Mouse (Mus musculus): ENCODE measurements at regions not wholly inside any gene's neighbourhood (a gene's known extent, or its start where the extent isn't known, plus 50 kb on each side); places are given as distances from the start of the nearest gene placed in this dataset.

- no peak for DNase-seq (ENCODE audit: low read depth, low spot score)
These were observed 346.4 kb downstream of the Rnf144a start for GRCm38 (mm10) chr12:26068685-26069008.

- DNase-seq (ENCODE audit: low read depth, low spot score): peak; percentile 77
These were observed 347.0 kb downstream of the Rnf144a start for GRCm38 (mm10) chr12:26067866-26068684.

DNA sequence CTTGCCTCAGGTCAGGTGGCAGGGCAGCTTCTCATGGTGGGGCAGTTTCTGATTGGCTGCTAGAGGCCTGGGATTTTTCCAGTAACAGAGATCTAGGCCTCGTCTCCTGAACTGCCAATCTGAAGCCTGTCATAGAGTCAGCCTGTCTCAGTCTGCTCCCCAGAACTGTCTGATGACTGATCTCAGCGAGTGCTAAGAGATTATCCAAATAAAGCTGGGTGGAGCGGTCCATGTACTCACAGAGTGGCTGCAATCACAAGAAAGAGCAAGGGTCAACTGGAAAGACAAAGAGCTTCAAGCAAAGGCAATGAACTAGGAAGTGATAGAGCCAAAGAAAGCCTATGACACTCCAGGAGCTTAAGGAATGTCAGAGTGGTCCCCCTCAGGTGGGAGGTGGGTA is 354.7 kb downstream of the Rnf144a start:
- DNase-seq (ENCODE audit: low read depth, low spot score): no peak

DNA sequence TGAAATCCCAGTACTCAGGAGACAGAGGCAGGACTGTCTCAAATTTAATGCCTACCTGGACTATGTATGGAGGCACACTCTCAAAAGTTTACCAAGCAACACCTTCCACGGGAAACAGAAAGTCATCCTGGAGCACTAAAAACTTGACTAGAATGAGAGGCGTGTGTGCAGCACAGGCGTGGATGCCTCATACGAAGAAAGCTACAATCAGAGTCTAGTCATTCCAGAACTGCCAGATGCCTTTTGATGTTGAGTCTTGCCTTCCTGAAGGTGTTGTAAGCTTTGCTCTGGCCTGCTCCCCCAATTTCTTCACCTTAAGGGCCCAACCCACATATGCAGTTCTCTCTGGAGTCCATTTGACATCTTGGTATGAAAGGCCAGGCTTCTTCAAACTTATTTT is 356.0 kb downstream of the Rnf144a start:
- no peak for DNase-seq (ENCODE audit: low read depth, low spot score)

DNA sequence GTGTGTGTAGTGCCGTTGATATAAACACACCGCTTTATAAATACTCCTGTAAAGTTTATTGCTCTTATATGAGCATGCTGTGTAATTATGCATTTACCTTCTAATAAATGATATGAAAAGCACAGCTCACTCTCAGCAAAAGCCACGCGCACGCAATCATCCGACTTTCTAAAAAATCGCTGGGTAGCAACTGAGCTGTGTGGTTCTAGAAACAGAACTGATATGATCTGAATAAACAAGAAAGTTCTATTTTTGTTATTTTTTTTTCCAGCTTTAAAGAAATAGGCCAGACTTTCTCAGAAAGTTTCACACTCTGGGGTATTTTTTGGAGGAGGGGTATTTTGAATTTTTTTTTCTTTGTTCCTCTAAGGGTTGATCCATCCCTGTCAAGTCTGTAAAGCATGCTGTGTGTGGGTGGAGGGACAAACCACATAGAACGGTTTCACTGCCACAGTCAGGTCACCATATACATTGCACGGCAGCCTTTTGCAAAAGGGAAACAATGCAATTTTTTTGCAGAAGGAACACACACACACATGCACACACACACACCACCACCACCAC is 357.5 kb downstream of the Rnf144a start:
- DNase-seq (ENCODE audit: low read depth, low spot score): no peak

DNA sequence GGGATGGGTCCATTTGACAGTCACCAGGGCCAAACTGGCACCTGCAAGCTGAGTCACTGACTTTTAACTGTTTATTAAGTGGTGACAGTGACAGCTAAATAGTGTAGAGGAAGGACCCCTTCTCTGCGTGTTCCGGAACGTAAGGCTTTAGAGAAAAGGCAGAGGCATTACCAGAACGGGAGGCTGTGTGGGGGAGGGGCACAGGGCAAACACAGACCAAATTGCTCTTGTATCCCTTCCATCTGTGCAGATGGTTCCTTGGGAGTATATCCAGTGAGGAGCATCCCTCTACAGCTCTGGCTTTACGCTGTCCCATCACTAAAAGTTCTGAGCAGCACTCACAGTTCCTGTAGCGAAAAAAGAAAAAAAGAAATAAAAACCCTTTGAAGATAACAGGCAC is 368.1 kb downstream of the Rnf144a start:
- no peak for DNase-seq (ENCODE audit: low read depth, low spot score)

DNA sequence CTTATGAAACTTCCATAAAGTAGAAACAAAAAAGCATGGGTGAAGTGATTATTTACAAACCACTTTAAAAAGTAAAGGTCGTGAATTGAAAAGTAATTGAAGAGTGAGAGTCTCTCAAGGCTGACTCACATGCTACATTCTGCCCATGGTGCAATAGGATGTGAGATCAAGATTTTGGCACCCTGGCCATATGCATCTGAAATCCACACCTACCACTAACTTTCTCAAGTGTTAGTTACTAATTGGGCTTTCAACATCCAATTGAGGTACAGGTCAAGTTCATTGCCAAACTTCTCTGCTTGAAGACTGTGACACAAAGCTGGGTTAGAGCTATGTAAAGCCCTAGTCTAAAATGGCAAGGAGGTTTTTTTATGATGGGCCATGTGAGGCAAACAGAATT is 369.7 kb downstream of the Rnf144a start:
- no peak for DNase-seq (ENCODE audit: low read depth, low spot score)

GRCm38 (mm10) chr12:26012951-26013350 is 402.1 kb downstream of the Rnf144a start:
- no peak for DNase-seq (ENCODE audit: low read depth, low spot score)

GRCm38 (mm10) chr12:25994063-25994462 is 421.0 kb downstream of the Rnf144a start:
- DNase-seq (ENCODE audit: low read depth, low spot score): no peak

- DNase-seq (ENCODE audit: low read depth, low spot score): no peak
These were observed 423.1 kb downstream of the Rnf144a start for GRCm38 (mm10) chr12:25991801-25992525.

GRCm38 (mm10) chr12:25982545-25982944 is 432.5 kb downstream of the Rnf144a start:
- DNase-seq (ENCODE audit: low read depth, low spot score): no peak

DNA sequence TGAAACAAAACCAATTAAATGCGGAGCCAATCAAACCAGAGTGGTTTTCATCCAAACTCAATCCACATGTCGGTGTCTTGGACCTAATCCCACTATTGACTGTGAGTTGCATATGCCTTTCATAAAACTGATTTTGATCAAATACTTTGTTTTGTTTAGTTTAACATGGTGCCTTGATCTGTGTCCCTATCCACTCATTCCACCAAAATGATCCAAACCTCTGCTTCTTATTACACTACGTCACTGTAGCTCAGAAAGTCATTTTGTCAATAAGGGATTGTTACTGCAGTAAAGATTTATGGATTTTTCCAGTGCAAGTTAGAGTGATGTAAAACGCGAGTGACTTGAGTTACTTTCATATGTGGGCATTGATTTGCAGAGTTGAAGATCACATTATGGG is 436.7 kb downstream of the Rnf144a start:
- DNase-seq (ENCODE audit: low read depth, low spot score): no peak

DNA sequence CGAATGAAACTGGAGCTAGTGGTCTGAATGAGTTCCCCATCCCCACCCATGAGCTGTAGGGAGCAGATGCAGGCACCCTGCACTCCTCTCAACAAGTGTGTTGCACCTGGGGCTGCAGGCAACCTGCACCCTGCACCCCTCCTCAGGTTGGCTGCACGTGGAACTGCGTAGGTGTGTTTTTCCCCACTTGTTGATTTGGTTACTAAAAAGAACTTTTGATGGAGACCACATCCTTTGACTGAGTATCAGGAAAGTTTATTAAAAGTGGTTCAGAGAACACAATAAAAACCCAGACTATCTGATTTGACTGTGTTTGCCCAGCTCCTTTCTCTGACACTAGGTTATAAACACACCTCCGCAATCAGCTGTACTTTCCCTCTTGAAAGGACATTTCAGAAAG is 456.5 kb downstream of the Rnf144a start:
- no peak for DNase-seq (ENCODE audit: low read depth, low spot score)

- no peak for DNase-seq (ENCODE audit: low read depth, low spot score)
These were observed 457.5 kb downstream of the Rnf144a start for GRCm38 (mm10) chr12:25957547-25957946.

- DNase-seq (ENCODE audit: low read depth, low spot score): no peak
These were observed 467.9 kb downstream of the Rnf144a start for GRCm38 (mm10) chr12:25947107-25947506.

GRCm38 (mm10) chr12:25946121-25946520 is 468.9 kb downstream of the Rnf144a start:
- DNase-seq (ENCODE audit: low read depth, low spot score): no peak

GRCm38 (mm10) chr12:25938856-25939255 is 476.2 kb downstream of the Rnf144a start:
- DNase-seq (ENCODE audit: low read depth, low spot score): no peak

GRCm38 (mm10) chr12:25934946-25935345 is 480.1 kb downstream of the Rnf144a start:
- DNase-seq (ENCODE audit: low read depth, low spot score): no peak

DNA sequence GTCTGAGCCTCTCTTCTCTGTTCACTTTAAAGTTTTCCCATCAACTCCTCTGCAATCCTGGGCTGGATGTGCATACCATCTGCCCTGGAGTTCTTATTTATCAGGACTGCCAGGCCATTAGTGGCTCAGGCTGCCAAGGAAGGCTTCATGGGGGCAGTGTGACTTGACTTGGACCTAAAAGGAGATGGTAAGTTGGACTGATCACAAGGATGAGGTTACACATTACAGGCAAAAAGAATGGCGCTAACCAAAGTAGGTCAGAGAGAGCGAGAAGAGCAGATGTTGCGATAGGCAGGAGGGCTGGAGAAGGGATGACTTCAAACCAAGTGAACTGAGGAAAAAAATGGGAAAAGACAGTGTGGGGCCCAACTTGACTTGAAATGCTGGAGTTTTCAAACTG is 480.5 kb downstream of the Rnf144a start:
- no peak for DNase-seq (ENCODE audit: low read depth, low spot score)

DNA sequence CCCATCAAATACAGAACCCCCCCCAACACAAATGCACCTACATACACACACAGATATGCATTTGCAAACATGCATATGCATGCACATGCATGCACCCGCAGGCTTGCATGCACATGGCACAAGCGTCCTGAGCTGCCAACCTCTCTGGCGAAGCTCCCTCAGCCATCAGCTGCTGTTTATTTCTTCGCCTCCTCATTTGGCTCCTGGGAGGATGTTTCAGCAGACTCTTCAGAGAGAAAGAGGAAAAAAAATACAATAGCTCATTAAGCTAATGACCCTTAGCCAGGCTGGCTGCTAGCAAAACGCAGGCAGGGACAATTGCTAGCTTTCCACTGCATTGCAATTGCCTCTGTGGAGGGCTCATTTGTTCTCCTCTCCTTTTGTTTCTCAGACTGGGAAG is 488.7 kb downstream of the Rnf144a start:
- DNase-seq (ENCODE audit: low read depth, low spot score): no peak

DNA sequence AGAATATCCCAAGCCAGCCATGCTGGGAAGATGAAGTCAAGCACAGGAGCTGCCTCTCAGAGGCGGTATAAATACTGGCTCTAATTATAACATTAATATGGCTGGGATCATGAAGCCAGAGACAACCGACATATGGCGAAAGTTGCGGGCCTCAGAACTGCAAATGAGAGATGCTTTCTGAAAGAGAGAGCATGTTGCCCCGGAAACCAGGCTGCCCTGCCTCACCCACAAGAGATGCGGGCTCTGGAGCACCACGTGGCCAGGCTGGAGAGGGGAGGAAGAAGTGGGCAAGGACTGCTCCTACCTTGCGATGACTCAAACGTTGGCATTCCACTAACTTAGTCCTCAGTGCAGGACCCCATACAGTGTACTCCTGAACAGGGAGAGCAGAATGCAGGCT is 490.5 kb downstream of the Rnf144a start:
- DNase-seq (ENCODE audit: low read depth, low spot score): no peak

DNA sequence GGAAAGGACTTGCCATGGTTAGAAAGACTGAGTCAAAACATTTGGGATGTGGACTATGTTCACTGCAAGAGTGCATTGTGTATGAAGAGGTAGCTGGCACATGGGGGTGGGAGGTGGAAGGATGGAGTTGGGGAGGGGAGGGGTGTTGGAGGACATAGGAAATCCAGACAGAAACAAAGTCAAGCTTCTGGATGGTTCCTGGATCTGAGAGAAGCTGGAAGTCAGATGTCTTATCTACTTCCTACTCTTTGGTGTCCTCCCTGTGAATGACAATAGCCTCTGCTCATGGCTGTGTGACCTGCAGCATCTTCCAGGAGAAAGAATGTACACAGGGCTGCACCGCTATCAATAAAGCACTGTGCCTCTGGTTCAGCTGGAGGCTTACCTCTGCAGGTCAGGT is 491.3 kb downstream of the Rnf144a start:
- DNase-seq (ENCODE audit: low read depth, low spot score): no peak

GRCm38 (mm10) chr12:25905614-25906013 is 509.4 kb downstream of the Rnf144a start:
- no peak for DNase-seq (ENCODE audit: low read depth, low spot score)

All from ZHBTc4 (cell line).